Mouse (Mus musculus) mouse embryonic stem cell (cell line): ENCODE results near the gene Rnf24.
"Not testable (repeated sequence)": the region's sequence is repeated elsewhere in the genome, so short reads cannot be mapped to it uniquely, and the experiment has no call there.

ENCODE experiments used
- in situ Hi-C, 2 experiments: fragments of 300-500 bp; cut with MboI; formaldehyde crosslinking; loops; 1 replicate in 1 of 2; 3 replicates in 1 of 2; pipeline ENCODE4 v1.14.3; 2019 to 2020; ENCODE audit warnings: low sequenced_read_pairs in 2 of 2, low pct_unique_long_range_greater_than_20kb in 1 of 2, mixed read lengths in 1 of 2; ENCODE audit not compliant: unreplicated experiment in 1 of 2

Gene Rnf24

GRCm38 (mm10) chr2:131351471-131351870, 1.2 kb downstream of the Rnf24 start:
- in situ Hi-C loops, result no loop called here

- in situ Hi-C loops, result no loop called here
Measured at GRCm38 (mm10) chr2:131350301-131350700, 2.4 kb downstream of the Rnf24 start.

- in situ Hi-C loops, result no loop called here
Measured at GRCm38 (mm10) chr2:131345556-131345955, 7.1 kb downstream of the Rnf24 start.

- in situ Hi-C loops, result no loop called here
Measured at GRCm38 (mm10) chr2:131344449-131344848, 8.2 kb downstream of the Rnf24 start.

- in situ Hi-C loops, result no loop called here
Measured at GRCm38 (mm10) chr2:131337602-131338001, 15.1 kb downstream of the Rnf24 start.

- in situ Hi-C loops, result no loop called here
Measured at GRCm38 (mm10) chr2:131330548-131330947, 22.1 kb downstream of the Rnf24 start.

- in situ Hi-C loops, result no loop called here
Measured at GRCm38 (mm10) chr2:131328981-131329380, 23.7 kb downstream of the Rnf24 start.

GRCm38 (mm10) chr2:131326044-131326443, 26.6 kb downstream of the Rnf24 start:
- in situ Hi-C loops, result no loop called here

GRCm38 (mm10) chr2:131323675-131324074, 29.0 kb downstream of the Rnf24 start:
- in situ Hi-C loops, result no loop called here

GRCm38 (mm10) chr2:131321192-131321591, 31.5 kb downstream of the Rnf24 start:
- in situ Hi-C loops, result not testable (repeated sequence)

GRCm38 (mm10) chr2:131319401-131319800, 33.3 kb downstream of the Rnf24 start:
- in situ Hi-C loops, result no loop called here

- in situ Hi-C loops, result no loop called here
Measured at GRCm38 (mm10) chr2:131316167-131316566, 36.5 kb downstream of the Rnf24 start.

GRCm38 (mm10) chr2:131309296-131309695, 43.4 kb downstream of the Rnf24 start:
- in situ Hi-C loops, result no loop called here

- in situ Hi-C loops, result no loop called here
Measured at GRCm38 (mm10) chr2:131307822-131308221, 44.9 kb downstream of the Rnf24 start.

GRCm38 (mm10) chr2:131307391-131307790, 45.3 kb downstream of the Rnf24 start:
- in situ Hi-C loops, result no loop called here

- in situ Hi-C loops, result not testable (repeated sequence)
Measured at GRCm38 (mm10) chr2:131305226-131305625, 47.5 kb downstream of the Rnf24 start.

- in situ Hi-C loops, result no loop called here
Measured at GRCm38 (mm10) chr2:131304497-131304896, 48.2 kb downstream of the Rnf24 start.

GRCm38 (mm10) chr2:131301635-131302034, 51.1 kb downstream of the Rnf24 start:
- in situ Hi-C loops, result no loop called here

GRCm38 (mm10) chr2:131300485-131300884, 52.2 kb downstream of the Rnf24 start:
- in situ Hi-C loops, result no loop called here

GRCm38 (mm10) chr2:131298674-131299073, 54.0 kb downstream of the Rnf24 start:
- in situ Hi-C loops, result not testable (repeated sequence)

GRCm38 (mm10) chr2:131296746-131297261, 55.9 kb downstream of the Rnf24 start:
- in situ Hi-C loops, result no loop called here
